Mouse (Mus musculus): Measurements from ENCODE around the gene Olfr1377. TPM values are rescaled to one million over a fixed set of nuclear protein-coding genes. Genes with fewer than 3 reads are reported as not detected.
A peak's percentile ranks its signal among the peaks of the same experiment; 100 is the strongest.
"Not testable (repeated sequence)": the region's sequence is repeated elsewhere in the genome, so short reads cannot be mapped to it uniquely, and the experiment has no call there.

Gene Olfr1377
- not detected in 2 replicates for polyA plus RNA-seq (2012; rRNA removed)

DNA sequence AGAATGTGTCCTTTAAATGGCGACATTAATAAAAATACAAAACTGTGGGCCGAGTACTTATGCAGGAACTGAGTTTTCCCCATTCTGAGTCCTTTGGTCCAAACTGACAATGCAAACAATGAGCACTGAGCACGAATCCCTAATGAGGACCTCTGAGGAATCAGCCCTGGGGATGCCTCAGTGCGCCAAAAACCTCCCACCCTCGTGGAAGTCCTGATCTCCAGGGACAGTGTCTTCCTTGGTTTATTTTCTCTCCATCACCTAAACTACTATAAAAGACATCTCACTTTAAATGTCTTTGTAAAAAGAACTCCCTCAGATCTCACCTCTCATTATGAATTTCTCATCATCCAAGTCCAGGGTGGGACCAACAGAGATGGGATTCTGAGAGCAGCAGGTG is at the start of gene Olfr1377:
Olfr1377 (plus strand) TSS at position 301 of the 400 bp plus-strand sequence.
- no peak for DNase-seq (ENCODE audit: low read depth, low spot score)
- 62% methylated on average over 5 of the region's 5 CpGs for WGBS

DNA sequence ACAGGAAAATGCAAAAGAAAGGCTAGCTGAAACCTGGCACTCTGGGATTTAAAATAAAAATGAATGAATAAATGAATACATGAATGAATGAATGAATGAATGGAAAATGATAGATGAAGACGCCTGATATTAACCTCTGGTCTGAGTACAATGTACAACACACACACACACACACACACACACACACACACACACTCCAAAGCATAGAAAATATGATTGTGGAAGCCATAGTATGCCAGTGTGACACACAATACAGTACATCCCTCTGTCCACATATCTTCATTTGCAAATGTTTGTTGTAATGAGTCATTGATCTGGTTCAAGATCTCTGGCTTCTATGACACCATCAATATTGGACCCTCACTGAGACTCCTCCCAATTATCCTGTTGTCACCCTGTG is 49.7 kb upstream of the Olfr1377 start:
- no peak for DNase-seq (ENCODE audit: low read depth, low spot score)

DNA sequence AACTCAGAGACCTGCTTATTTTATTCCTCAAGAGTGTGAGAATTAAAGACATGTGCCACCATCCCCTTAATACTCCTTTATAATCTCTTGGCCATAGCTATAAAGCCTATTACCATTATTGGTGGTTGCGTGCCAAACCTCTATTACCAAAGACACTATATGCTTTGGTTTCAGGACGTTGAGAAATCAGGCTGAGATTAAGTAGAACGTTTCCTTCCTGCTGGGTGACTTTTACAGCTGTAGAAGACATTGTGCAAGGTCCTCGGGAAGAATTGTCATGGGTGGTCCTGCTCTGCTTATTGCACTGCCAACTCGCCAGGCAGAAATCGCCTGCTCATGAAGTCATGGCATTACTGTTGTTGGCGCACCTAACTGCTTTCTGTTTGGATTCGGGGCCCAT is 43.3 kb upstream of the Olfr1377 start:
- WGBS: 61% methylated on average over 8 of the region's 8 CpGs
- no peak for DNase-seq (ENCODE audit: low read depth, low spot score)

More for the DNA sequence above, 49.7 kb upstream of the Olfr1377 start:
- 63% methylated on average over 1 of the region's 1 CpGs for WGBS

DNA sequence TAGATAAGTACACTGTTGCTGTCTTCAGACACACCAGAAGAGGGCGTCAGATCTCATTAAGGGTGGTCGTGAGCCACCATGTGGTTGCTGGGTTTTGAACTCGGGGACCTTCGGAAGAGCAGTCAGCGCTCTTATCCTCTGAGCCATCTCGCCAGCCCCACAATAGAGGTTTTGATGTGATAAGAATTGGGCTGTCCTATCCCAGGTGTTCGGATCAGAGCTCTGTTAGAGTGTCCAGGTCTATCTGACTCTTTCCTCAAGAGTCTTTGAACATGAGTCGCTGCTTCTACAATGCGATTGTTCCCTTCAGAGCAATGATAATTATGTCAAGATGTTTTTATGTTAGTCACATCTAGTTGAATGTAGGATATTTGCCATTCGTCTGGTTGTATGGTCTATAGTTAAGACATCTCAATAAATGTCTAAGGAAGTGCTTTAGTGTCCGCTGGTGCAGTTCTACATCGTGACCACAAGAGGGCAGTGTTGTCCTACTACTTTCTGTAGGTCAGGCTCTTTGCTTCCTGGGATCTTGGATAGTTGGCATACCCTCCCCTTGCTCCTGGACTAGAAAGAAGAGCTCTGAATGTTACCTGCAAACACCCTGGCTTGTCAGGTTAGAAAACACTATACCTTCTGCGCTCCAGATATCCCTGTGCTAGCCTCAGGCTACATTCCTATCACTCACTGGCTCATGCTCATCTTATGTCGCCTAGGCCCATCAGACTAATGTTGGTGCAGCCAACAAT is 42.0 kb upstream of the Olfr1377 start:
- DNase-seq (ENCODE audit: low read depth, low spot score): no peak

DNA sequence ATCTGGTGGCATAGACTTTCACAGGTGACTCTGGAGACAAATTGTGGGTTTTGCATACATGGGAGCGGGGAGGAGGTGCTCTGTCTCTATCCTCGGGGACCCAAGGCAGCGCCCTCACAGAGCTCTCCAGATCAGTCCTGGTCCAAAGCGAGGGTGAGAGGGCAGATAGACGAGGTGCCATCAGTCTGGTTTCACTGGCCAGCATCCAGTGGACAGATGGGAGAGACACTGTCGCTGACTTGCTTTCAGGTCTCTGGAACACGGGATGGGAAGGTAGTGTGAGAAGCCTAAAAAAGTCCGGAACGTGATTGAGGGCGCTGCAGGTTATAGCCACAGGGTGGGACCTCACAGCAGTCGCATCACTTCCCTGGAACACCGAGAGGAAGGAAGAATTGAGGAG is 39.4 kb upstream of the Olfr1377 start:
- WGBS: 56% methylated on average over 12 of the region's 12 CpGs
- no peak for DNase-seq (ENCODE audit: low read depth, low spot score)

More for the DNA sequence above, 42.0 kb upstream of the Olfr1377 start:
- WGBS: 35% methylated on average over 14 of the region's 14 CpGs

DNA sequence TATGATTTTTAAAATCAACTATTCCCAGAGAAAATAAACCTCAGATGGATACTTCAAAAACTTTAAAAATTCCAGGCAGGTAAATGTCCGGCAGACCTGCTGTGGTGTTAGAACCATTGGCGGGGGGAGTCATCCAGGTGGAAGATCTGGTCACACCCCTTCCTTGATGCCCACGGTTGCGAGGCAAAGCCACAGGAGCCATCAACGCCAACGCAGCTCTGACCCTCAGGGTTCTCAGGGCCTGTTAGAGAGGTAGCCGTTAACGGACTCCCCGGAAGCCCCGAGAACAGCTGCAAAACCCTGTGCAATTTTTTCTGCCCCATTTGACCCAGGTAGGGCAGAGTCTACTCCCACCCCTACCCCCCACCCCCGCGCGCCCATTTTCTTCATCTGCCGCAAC is 38.3 kb upstream of the Olfr1377 start, which contains the start of gene 4933414I15Rik:
4933414I15Rik (minus strand) TSS at position 260 of the 400 bp plus-strand sequence.
- no peak for DNase-seq (ENCODE audit: low read depth, low spot score)
- 75% methylated on average over 14 of the region's 14 CpGs for WGBS

DNA sequence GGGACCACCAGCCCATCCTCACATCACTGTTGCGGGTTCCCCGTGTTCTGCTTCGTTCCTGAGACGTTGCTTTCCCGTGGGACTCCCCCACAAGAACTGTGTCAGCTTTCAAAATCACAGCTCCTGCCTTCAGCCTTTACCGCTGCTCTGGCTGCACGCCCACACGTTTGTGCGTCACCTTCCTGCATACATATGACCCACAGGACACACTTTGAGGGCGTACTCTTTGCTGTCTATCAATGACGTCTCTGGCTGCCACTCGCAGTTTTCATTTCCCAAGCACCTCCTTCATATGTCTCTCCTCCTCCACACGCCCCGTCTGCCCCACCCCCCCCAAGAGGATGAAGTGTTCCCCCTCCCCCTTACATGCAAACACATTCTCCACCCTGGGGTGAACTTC is 29.5 kb upstream of the Olfr1377 start:
- WGBS: 54% methylated on average over 14 of the region's 14 CpGs
- no peak for DNase-seq (ENCODE audit: low read depth, low spot score)

DNA sequence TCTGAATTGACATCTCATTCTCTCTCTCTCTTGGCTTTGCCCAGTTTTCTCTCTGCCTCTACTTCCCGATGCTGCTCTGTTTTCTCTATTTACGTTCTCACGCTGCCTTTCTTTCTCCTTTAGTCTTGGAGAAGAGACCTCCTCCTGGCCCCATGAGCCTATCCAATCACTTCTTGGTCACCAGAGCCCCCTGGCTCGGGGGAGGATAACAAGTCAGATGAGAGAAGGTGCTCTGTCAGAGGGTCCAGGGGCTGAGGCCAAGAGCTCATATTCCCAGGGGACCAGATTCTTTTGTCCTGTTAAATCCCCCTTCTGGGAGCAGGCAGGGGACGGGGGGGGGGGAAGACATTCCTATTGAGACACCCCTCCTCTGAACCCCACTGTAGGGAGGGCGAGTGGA is 28.1 kb upstream of the Olfr1377 start, which contains the start of gene Prop1:
Prop1 (minus strand) TSS at position 101 of the 400 bp plus-strand sequence.
- WGBS: 69% methylated on average over 6 of the region's 6 CpGs

DNA sequence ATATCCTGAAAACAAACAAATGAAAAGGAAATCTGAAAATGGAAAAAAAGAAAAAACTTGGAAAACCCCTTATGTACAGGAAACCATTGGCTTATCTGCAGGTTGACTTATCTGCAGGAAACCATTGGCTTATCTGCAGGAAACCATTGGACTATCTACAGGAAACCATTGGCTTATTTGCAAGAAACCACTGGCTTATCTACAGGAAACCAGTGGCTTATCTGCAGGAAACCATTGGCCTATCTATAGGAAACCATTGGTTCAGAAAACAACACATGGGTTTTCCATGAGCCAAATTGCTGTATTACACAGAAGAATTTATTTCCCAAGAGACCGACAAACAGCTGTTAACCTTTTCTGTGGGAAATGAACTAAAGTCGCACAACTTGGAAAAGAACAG is 16.9 kb upstream of the Olfr1377 start:
- WGBS: 85% methylated on average over 2 of the region's 2 CpGs
- DNase-seq (ENCODE audit: low read depth, low spot score): no peak

More for the DNA sequence above, 28.1 kb upstream of the Olfr1377 start, which contains the start of gene Prop1:
- DNase-seq (ENCODE audit: low read depth, low spot score): no peak

DNA sequence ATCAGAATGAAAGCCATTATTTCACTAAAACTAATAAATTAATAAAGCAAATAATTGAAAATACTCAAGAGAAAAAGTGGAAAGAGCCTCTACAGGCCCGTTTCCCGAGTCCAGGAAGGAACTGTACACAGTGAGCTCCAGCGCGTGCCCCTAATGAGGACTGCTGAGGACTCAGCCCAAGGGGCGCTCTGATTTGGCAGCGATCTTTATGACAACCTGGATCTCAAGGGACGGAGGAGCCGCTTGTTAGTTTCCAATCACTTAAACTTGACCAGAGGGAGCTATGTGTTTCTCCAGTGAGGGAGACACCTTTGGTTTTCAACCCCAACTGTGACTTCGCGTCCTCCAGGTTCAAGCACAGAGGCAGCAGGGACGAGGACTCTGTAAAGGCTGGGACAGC is 15.5 kb upstream of the Olfr1377 start, which contains the start of gene Olfr1378:
Olfr1378 (plus strand) TSS at position 301 of the 400 bp plus-strand sequence.
- no peak for DNase-seq (ENCODE audit: low read depth, low spot score)
- 80% methylated on average over 11 of the region's 11 CpGs for WGBS

DNA sequence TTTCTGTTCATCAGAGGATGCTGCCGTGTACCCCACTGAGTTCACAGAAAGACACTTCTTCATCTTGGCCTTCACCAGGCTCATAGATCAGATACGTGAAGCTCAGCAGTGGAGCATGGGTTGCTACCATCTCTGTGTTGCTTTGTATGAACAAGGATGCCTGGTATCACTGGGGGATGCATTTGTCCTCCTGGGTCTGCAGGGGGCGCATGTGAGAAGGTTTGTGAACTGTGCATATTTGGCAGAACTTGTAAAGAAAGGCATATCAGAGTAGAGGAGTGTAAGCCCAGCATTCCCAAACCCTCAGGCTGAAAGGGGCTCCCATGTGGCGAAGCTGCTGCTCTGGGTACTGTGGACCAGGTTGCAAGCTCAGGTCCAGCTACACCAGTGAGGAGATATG is 4.6 kb upstream of the Olfr1377 start:
- no peak for DNase-seq (ENCODE audit: low read depth, low spot score)
- 71% methylated on average over 4 of the region's 4 CpGs for WGBS

DNA sequence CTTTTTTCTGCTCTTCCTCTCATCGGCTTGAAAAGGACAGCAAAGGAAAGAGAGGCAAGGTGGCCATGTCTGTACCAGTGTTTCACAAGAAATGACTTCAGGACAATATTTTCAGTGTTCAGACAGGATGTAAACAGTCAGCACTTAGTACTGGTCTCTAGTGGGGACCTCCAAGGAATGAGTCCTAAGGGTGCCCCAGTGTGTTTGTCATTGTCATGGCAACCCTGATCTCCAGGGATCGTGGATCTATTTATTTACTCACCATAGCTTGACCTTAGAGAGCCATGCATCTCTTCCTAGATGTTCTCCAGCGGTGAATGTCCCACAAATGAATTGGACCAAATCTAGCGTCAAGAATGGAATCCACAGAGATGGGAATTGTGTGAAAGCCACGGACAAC is 21.5 kb downstream of the Olfr1377 start, which contains the start of gene Olfr51:
Olfr51 (plus strand) TSS at position 301 of the 400 bp plus-strand sequence.
- no peak for DNase-seq (ENCODE audit: low read depth, low spot score)
- 63% methylated on average over 5 of the region's 5 CpGs for WGBS

DNA sequence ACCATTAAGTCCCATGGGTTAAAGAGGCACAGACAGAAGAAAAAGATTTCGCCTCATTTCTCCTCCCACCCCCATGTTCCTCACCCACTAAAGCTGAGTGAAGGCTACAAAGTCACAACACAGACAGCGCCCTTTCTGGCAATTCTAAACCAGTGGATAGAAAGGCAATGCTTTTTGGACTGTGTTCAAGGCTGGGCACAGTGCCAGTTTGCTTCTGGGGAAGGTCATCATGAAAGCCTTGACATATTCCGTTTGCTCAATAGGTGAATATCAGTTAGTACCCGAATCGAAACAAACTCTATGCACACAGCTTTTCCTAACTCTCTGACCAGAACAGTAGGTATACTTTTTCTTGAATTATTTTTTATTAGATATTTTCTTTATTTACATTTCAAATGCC is 30.1 kb downstream of the Olfr1377 start:
- DNase-seq (ENCODE audit: low read depth, low spot score): no peak
- WGBS: 41% methylated on average over 5 of the region's 5 CpGs

DNA sequence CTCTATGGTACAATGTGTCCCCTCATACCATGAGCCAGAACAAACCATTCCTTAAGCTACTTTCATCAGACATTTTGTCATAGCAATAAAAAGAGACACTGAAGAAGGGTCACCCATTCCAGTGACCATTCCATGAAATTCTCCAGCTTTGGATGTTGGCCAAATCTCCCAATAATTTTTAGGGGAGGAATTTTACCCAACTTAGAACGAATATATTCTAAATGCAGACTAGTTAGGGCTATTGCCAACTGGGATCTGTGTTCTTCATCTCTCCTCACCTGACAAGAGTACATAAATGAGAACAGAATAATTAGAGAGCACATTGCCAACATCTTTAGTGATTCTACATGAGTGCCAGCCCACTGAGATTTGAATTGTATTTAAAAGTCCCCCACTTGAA is 32.2 kb downstream of the Olfr1377 start, which contains the start of gene Olfr54:
Olfr54 (plus strand) TSS at position 301 of the 400 bp plus-strand sequence.
- DNase-seq (ENCODE audit: low read depth, low spot score): no peak
- 55% methylated on average over 1 of the region's 1 CpGs for WGBS

DNA sequence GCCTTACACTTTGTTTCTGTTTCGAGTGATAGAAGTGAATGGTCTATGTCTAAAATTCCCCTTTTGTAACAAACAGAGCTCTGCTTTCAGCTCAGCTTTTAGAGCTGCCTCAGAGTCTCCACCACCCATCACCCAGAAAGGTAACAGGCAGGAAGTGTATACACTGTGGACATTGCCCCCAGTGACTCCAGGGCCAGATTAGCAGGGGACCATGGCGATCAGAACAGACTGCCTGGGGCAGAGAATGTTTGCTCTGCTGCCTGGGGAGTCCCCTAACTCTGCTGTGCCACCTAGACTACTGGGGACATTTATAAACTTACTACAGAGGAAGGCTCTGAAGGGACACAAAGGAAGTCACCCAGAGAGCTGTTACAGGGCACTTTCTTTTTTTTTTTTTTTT is 34.6 kb downstream of the Olfr1377 start:
- WGBS: 37% methylated on average over 2 of the region's 2 CpGs
- DNase-seq (ENCODE audit: low read depth, low spot score): no peak

DNA sequence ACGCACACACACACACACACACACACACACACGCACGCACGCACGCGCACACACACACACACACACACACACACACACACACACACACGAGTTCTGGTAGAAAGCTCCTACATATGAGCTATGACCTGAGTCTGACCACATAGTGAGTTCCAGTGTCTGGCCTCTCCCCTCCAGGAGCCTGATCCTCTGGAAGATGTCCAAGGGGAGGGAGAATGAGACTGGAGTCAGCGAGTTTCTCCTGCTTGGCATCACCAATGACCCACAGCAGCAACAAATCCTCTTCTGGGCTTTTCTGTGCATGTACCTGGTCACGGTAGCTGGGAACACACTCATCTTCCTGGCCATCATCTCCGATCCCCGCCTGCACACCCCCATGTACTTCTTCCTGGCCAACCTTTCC is 45.0 kb downstream of the Olfr1377 start:
- 81% methylated on average over 11 of the region's 11 CpGs for WGBS
- not testable (repeated sequence) for DNase-seq (ENCODE audit: low read depth, low spot score)

DNA sequence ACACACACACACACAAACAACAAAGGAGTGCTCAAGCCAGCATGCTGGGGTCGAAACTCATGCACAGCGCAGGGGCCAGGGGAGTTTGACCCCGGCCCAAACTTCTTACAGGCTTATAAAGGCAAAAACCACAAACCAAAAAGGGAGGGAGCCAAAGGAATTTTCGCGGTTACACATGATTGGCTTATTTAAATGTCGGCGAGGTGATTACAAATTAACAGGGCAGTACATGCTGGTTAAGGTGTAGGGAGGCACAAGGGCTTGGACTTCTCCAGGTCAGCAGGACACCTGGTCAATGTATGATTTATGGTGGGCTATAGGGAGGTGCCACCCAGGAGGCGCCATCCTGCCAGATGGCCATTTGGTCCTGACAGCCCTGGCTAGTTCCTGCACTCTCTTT is 47.6 kb downstream of the Olfr1377 start:
- DNase-seq (ENCODE audit: low read depth, low spot score): not testable (repeated sequence)
- WGBS: 37% methylated on average over 8 of the region's 8 CpGs

DNA sequence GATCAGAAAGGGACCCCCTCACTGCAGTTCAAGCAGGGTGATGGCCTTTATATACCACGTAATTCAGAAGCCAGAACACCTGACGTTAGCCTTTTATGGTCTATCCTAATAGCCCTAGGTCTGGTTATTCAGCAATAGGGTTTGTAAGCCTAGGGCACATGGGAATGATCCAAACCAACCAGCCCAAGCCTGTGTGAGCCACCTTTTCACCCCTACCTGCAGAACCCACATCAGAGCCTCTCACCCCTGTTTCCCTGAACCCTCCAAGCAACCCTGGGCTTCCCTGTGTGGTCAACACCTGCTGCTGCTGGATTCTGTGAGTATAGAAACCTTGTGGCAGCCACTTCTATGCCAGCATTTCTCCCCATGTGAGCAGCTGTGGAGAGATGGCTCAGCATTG is 48.5 kb downstream of the Olfr1377 start:
- no peak for DNase-seq (ENCODE audit: low read depth, low spot score)
- WGBS: 35% methylated on average over 2 of the region's 2 CpGs

DNA sequence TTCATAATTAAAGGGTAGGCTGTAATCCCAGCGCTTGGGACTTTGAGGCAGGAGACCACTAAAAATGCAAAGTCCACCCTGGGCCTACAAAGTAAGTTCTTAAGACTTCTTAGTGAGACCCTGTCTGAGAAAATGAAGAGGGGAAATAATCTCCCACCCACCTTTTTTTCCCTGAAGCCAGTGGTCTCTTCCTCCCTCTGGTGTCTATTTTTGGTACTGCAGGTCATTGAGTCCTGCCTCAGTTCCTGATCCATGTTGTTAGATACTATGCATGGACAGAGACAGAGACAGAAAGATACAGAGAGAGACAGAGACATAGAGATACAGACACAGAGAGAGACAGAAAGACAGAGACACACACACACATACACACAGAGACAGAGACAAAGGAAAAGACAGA is 51.1 kb downstream of the Olfr1377 start:
- peak; percentile 1 for DNase-seq (ENCODE audit: low read depth, low spot score)
- WGBS: 38% methylated on average over 1 of the region's 1 CpGs

DNA sequence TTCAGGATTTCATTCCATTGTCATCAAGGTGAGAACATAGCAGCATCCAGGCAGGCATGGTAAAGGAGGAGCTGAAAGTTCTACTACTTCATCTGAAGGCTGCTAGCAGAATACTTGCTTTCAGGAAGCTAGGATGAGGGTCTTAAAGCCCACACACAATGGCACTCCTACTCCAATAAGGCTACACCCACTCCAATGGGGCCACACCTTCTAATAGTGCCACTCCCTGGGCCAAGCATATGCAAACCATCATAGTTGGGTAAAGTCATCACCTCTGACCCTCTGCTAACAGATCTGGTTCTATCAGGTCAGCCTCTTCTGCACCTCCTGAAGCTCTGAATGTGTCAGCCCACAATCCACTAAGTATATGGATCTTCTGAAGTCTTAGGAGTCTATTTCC is 52.4 kb downstream of the Olfr1377 start:
- DNase-seq (ENCODE audit: low read depth, low spot score): not testable (repeated sequence)

DNA sequence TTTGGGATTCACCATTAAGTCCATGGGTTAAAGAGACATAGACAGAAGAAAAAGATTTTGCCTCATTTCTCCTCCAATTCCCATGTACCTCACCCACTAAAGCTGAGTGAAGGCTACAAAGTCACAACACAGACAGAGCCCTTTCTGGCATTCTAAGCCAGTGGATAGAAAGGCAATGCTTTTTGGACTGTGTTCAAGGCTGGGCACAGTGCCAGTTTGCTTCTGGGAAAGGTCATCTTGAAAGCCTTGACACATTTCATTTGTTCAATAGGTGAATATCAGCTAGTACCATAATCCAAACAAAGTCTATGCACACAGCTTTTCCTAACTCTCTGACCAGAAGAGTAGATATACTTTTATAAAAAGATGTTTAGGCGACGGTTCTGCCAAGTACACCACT is 54.2 kb downstream of the Olfr1377 start:
- WGBS: 84% methylated on average over 2 of the region's 2 CpGs
- DNase-seq (ENCODE audit: low read depth, low spot score): no peak

Data from large intestine, adult 2 months (tissue).